Mouse (Mus musculus) erythroblast, embryonic 14.5 days (primary cell): ENCODE data around the gene Celsr2. TPM values are rescaled to one million over a fixed set of nuclear protein-coding genes. Genes with fewer than 3 reads are reported as not detected.

Experiments used
- H3K27me3 ChIP-seq: 2 replicates; pipeline ENCODE4 v1.6.1; 2012; ENCODE audit warnings: inconsistent platforms; ENCODE audit not compliant: control insufficient read depth
- H3K36me3 ChIP-seq: 2 replicates; pipeline ENCODE4 v1.6.1; 2012; ENCODE audit warnings: mild to moderate bottlenecking, inconsistent platforms; ENCODE audit not compliant: control insufficient read depth
- H3K4me1 ChIP-seq: 2 replicates; pipeline ENCODE4 v1.6.1; 2012; ENCODE audit warnings: inconsistent platforms; ENCODE audit not compliant: control insufficient read depth
- H3K4me3 ChIP-seq: replicated peaks from 2 replicates; pipeline ENCODE3; 2012; ENCODE audit warnings: moderate library complexity, mild to moderate bottlenecking, inconsistent platforms
- H3K9me3 ChIP-seq: 2 replicates; pipeline ENCODE4 v1.6.1; 2012; ENCODE audit warnings: low read length, inconsistent platforms, mixed read lengths; ENCODE audit not compliant: control insufficient read depth
- GATA1 ChIP-seq: IDR thresholded peaks from 2 replicates; pipeline ENCODE4 v1.6.1; 2012; ENCODE audit warnings: low read length, inconsistent platforms, mixed read lengths
- TAL1 ChIP-seq: IDR thresholded peaks from 3 replicates; pipeline ENCODE4 v1.6.1; 2012; ENCODE audit warnings: low read length, inconsistent platforms, mixed read lengths
- polyA plus RNA-seq: library from polyadenylated mRNA; stranded (reverse); fragments of >175 nt; gene quantifications from 2 replicates; pipeline ENCODE4 v1.2.3, GENCODE M21; 2012

Gene Celsr2
- polyA plus RNA-seq, 1 experiment: 0.15 TPM

GRCm38 (mm10) chr3:108367828-108368227, 47.5 kb downstream of the Celsr2 start:
- Histone ChIP-seq H3K9me3 (no peaks in the 10 kb centered on the region), H3K27me3 (no peaks in the 10 kb centered on the region; the same call in 1 of the 2 replicates), H3K36me3 (no peaks in the 10 kb centered on the region), H3K4me1 (no peaks in the 10 kb centered on the region; the same call in 1 of the 2 replicates), H3K4me3 (no peak overlapping the region)
- no peak for TF ChIP-seq GATA1
- no peak for TF ChIP-seq TAL1

GRCm38 (mm10) chr3:108367173-108367572, 48.2 kb downstream of the Celsr2 start:
- no peaks in the 10 kb centered on the region for H3K27me3 ChIP-seq
- no peak overlapping the region for H3K4me3 ChIP-seq
- H3K4me1 ChIP-seq: no peaks in the 10 kb centered on the region; the same call in 1 of the 2 replicates
- H3K36me3 ChIP-seq: no peaks in the 10 kb centered on the region
- H3K9me3 ChIP-seq: no peaks in the 10 kb centered on the region
- TF ChIP-seq GATA1: no peak
- TF ChIP-seq TAL1: no peak

GRCm38 (mm10) chr3:108364270-108364995, 50.9 kb downstream of the Celsr2 start, which contains the start of gene Mybphl:
Mybphl (plus strand) TSS chr3:108364911.
- no peaks in the 10 kb centered on the region; the same call in 1 of the 2 replicates for H3K4me1 ChIP-seq

GRCm38 (mm10) chr3:108363626-108364025, 51.7 kb downstream of the Celsr2 start:
- Histone ChIP-seq H3K27me3 (no peaks in the 10 kb centered on the region), H3K4me3 (no peak overlapping the region), H3K9me3 (no peaks in the 10 kb centered on the region), H3K4me1 (no peaks in the 10 kb centered on the region; the same call in 1 of the 2 replicates), H3K36me3 (no peaks in the 10 kb centered on the region)
- TF ChIP-seq TAL1: no peak
- TF ChIP-seq GATA1: no peak

More at GRCm38 (mm10) chr3:108364270-108364995, 50.9 kb downstream of the Celsr2 start, which contains the start of gene Mybphl:
- TF ChIP-seq GATA1 (no peak), TAL1 (no peak)
- no peak within 1 kb of the TSS for H3K4me3 ChIP-seq
- no peaks in the 10 kb centered on the region for H3K36me3 ChIP-seq
- H3K27me3 ChIP-seq: no peaks in the 10 kb centered on the region
- H3K9me3 ChIP-seq: no peaks in the 10 kb centered on the region

- Histone ChIP-seq H3K4me1 (no peaks in the 10 kb centered on the region; the same call in 1 of the 2 replicates), H3K4me3 (no peak overlapping the region), H3K9me3 (no peaks in the 10 kb centered on the region), H3K36me3 (no peaks in the 10 kb centered on the region), H3K27me3 (no peaks in the 10 kb centered on the region)
- TF ChIP-seq TAL1 (no peak), GATA1 (no peak)
Observed at GRCm38 (mm10) chr3:108360894-108361293, 54.5 kb downstream of the Celsr2 start.

- Histone ChIP-seq H3K36me3 (no peaks in the 10 kb centered on the region; the same call in 1 of the 2 replicates), H3K9me3 (no peaks in the 10 kb centered on the region), H3K27me3 (no peaks in the 10 kb centered on the region), H3K4me1 (no peaks in the 10 kb centered on the region; the same call in 1 of the 2 replicates), H3K4me3 (no peak overlapping the region)
- TF ChIP-seq GATA1 (no peak), TAL1 (no peak)
Observed at GRCm38 (mm10) chr3:108358445-108358844, 56.9 kb downstream of the Celsr2 start.

GRCm38 (mm10) chr3:108357051-108357450, 58.3 kb downstream of the Celsr2 start:
- no peaks in the 10 kb centered on the region; the same call in 1 of the 2 replicates for H3K4me1 ChIP-seq
- TF ChIP-seq TAL1: no peak
- no peak for TF ChIP-seq GATA1
- H3K27me3 ChIP-seq: no peaks in the 10 kb centered on the region
- no peak overlapping the region for H3K4me3 ChIP-seq
- no peaks in the 10 kb centered on the region for H3K9me3 ChIP-seq
- no peaks in the 10 kb centered on the region; the same call in 1 of the 2 replicates for H3K36me3 ChIP-seq

GRCm38 (mm10) chr3:108355245-108355644, 60.1 kb downstream of the Celsr2 start:
- TF ChIP-seq GATA1 (no peak), TAL1 (no peak)
- H3K4me1 ChIP-seq: no peaks in the 10 kb centered on the region
- no peaks in the 10 kb centered on the region for H3K27me3 ChIP-seq
- H3K9me3 ChIP-seq: no peaks in the 10 kb centered on the region
- no peaks in the 10 kb centered on the region; the same call in 1 of the 2 replicates for H3K36me3 ChIP-seq
- H3K4me3 ChIP-seq: no peak overlapping the region

- Histone ChIP-seq H3K9me3 (no peaks in the 10 kb centered on the region), H3K4me3 (no peak overlapping the region), H3K36me3 (no peaks in the 10 kb centered on the region; the same call in 1 of the 2 replicates), H3K27me3 (no peaks in the 10 kb centered on the region), H3K4me1 (no peaks in the 10 kb centered on the region)
- TF ChIP-seq GATA1 (no peak), TAL1 (no peak)
Observed at GRCm38 (mm10) chr3:108348376-108348775, 67.0 kb downstream of the Celsr2 start.
